Mouse (Mus musculus): Measurements from ENCODE around the gene Zrsr2.

Gene Zrsr2

GRCm38 (mm10) chrX:163897354-163897753 lies 61.1 kb downstream of the Zrsr2 start:
- no peak for DNase-seq (ENCODE audit: low read depth in 2 of 2, low spot score in 2 of 2)

DNA sequence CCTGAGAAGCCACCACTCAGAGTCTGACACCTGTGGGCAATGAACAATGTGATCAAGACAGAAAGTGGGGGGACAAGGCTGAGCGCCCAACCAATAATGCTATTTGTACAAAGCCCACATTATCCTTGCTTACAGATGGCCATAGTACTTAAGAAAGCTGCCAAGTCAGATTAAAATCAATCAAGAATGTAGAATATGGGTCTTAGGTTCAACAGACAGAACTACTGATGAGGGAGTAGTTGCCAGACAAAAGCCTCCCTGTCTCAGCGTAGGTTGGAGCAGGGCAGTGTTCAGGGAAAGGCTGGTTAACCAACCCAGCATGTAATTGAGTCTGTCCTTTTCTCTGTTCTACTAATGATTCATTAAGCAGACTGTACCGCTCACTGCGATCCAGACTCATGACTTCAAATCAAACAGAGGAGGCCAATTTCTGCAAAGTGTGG lies 72.9 kb downstream of the Zrsr2 start:
- no peak for DNase-seq (ENCODE audit: low read depth in 2 of 2, low spot score in 2 of 2)

Data from CD8-positive naive resting alpha-beta T cell, adult 2 months (primary cell).